Mouse (Mus musculus): ENCODE results near the gene Apbb2. TPM values are rescaled to one million over a fixed set of nuclear protein-coding genes. Genes with fewer than 3 reads are reported as not detected.
A peak's percentile ranks its signal among the peaks of the same experiment; 100 is the strongest.

Gene Apbb2
- polyA plus RNA-seq, 1 experiment from 2014 or later, result 48.9 TPM

- H3K27ac ChIP-seq (ENCODE audit: low read length), result peak overlapping the region; percentile 66
- WGBS, result 20% methylated on average over 17 of the region's 17 CpGs
- DNase-seq (ENCODE audit: low spot score), result peak; percentile 89
- peak; percentile 75 for TF ChIP-seq EP300 (IDR thresholded peaks at IDR 0.05)
- TF ChIP-seq CTCF (IDR thresholded peaks at IDR 0.05), result no peak
- no peak overlapping the region for H3K4me3 ChIP-seq (ENCODE audit: low read depth, low read length)
- no peaks in the 10 kb centered on the region for H3K36me3 ChIP-seq (ENCODE audit: insufficient read depth, low read length)
- H3K4me1 ChIP-seq (ENCODE audit: insufficient read depth, low read depth, low read length), result peaks cover 25% of the 10 kb centered on the region
- H3K9ac ChIP-seq (replicated peaks; ENCODE audit: low read depth), result no peak overlapping the region
- ATAC-seq, result peak; percentile 94
- no peaks in the 10 kb centered on the region for H3K9me3 ChIP-seq (ENCODE audit: low read length)
- no peaks in the 10 kb centered on the region for H3K27me3 ChIP-seq (replicated peaks; ENCODE audit: insufficient read depth, low read length)
- H3K4me2 ChIP-seq (replicated peaks; ENCODE audit: low read depth, low read length), result peak overlapping the region; percentile 22; the same call in 1 of the 2 replicates
These were observed 114.8 kb downstream of the Apbb2 start for GRCm38 (mm10) chr5:66503557-66504433.

GRCm38 (mm10) chr5:66503033-66503432, 115.6 kb downstream of the Apbb2 start:
- ATAC-seq (no peak), DNase-seq (ENCODE audit: low spot score) (no peak)
- 85% methylated on average over 1 of the region's 1 CpGs for WGBS
- no peaks in the 10 kb centered on the region for H3K27me3 ChIP-seq (replicated peaks; ENCODE audit: insufficient read depth, low read length)
- TF ChIP-seq CTCF (IDR thresholded peaks at IDR 0.05) (no peak), EP300 (IDR thresholded peaks at IDR 0.05) (no peak)
- H3K36me3 ChIP-seq (ENCODE audit: insufficient read depth, low read length), result no peaks in the 10 kb centered on the region
- peaks cover 25% of the 10 kb centered on the region for H3K4me1 ChIP-seq (ENCODE audit: insufficient read depth, low read depth, low read length)
- no peak overlapping the region for H3K27ac ChIP-seq (ENCODE audit: low read length)
- no peak overlapping the region for H3K4me2 ChIP-seq (replicated peaks; ENCODE audit: low read depth, low read length)
- no peak overlapping the region for H3K9ac ChIP-seq (replicated peaks; ENCODE audit: low read depth)
- H3K9me3 ChIP-seq (ENCODE audit: low read length), result no peaks in the 10 kb centered on the region
- no peak overlapping the region for H3K4me3 ChIP-seq (ENCODE audit: low read depth, low read length)

GRCm38 (mm10) chr5:66499621-66500020, 119.0 kb downstream of the Apbb2 start:
- no peak for DNase-seq (ENCODE audit: low spot score)
- WGBS, result 93% methylated on average over 7 of the region's 7 CpGs
- Histone ChIP-seq H3K4me1 (ENCODE audit: insufficient read depth, low read depth, low read length) (peaks cover 33% of the 10 kb centered on the region), H3K27ac (ENCODE audit: low read length) (no peak overlapping the region), H3K9me3 (ENCODE audit: low read length) (no peaks in the 10 kb centered on the region), H3K4me3 (ENCODE audit: low read depth, low read length) (no peak overlapping the region), H3K36me3 (ENCODE audit: insufficient read depth, low read length) (no peaks in the 10 kb centered on the region), H3K27me3 (replicated peaks; ENCODE audit: insufficient read depth, low read length) (no peaks in the 10 kb centered on the region), H3K9ac (replicated peaks; ENCODE audit: low read depth) (no peak overlapping the region), H3K4me2 (replicated peaks; ENCODE audit: low read depth, low read length) (no peak overlapping the region)
- TF ChIP-seq CTCF (IDR thresholded peaks at IDR 0.05), result no peak
- TF ChIP-seq EP300 (IDR thresholded peaks at IDR 0.05), result no peak
- ATAC-seq, result no peak

- ATAC-seq (peak; percentile 84), DNase-seq (ENCODE audit: low spot score) (peak; percentile 76)
These were observed 120.4 kb downstream of the Apbb2 start for GRCm38 (mm10) chr5:66498140-66498539.

GRCm38 (mm10) chr5:66497479-66498087, 121.0 kb downstream of the Apbb2 start:
- Histone ChIP-seq H3K9me3 (ENCODE audit: low read length) (no peaks in the 10 kb centered on the region), H3K9ac (replicated peaks; ENCODE audit: low read depth) (no peak overlapping the region), H3K4me3 (ENCODE audit: low read depth, low read length) (no peak overlapping the region), H3K27ac (ENCODE audit: low read length) (peak overlapping the region; percentile 79), H3K36me3 (ENCODE audit: insufficient read depth, low read length) (no peaks in the 10 kb centered on the region), H3K4me2 (replicated peaks; ENCODE audit: low read depth, low read length) (0 out of 2 replicates have a peak overlapping the region, but pooled peaks have one; percentile 8), H3K4me1 (ENCODE audit: insufficient read depth, low read depth, low read length) (peaks cover 15% of the 10 kb centered on the region; the same call in 1 of the 2 replicates), H3K27me3 (replicated peaks; ENCODE audit: insufficient read depth, low read length) (no peaks in the 10 kb centered on the region)
- 34% methylated on average over 14 of the region's 14 CpGs for WGBS
- TF ChIP-seq EP300 (IDR thresholded peaks at IDR 0.05), result no peak
- TF ChIP-seq CTCF (IDR thresholded peaks at IDR 0.05), result no peak
- DNase-seq (ENCODE audit: low spot score), result peak; percentile 17
- peak; percentile 17; the same call in 1 of the 2 replicates for ATAC-seq

More at GRCm38 (mm10) chr5:66498140-66498539, 120.4 kb downstream of the Apbb2 start:
- H3K36me3 ChIP-seq (ENCODE audit: insufficient read depth, low read length), result no peaks in the 10 kb centered on the region
- H3K27me3 ChIP-seq (replicated peaks; ENCODE audit: insufficient read depth, low read length), result no peaks in the 10 kb centered on the region
- H3K4me3 ChIP-seq (ENCODE audit: low read depth, low read length), result no peak overlapping the region
- TF ChIP-seq EP300 (IDR thresholded peaks at IDR 0.05) (peak; percentile 80), CTCF (IDR thresholded peaks at IDR 0.05) (no peak)
- H3K27ac ChIP-seq (ENCODE audit: low read length), result peak overlapping the region; percentile 79
- 41% methylated on average over 1 of the region's 1 CpGs for WGBS
- no peaks in the 10 kb centered on the region for H3K9me3 ChIP-seq (ENCODE audit: low read length)
- H3K4me2 ChIP-seq (replicated peaks; ENCODE audit: low read depth, low read length), result 0 out of 2 replicates have a peak overlapping the region, but pooled peaks have one; percentile 8
- no peak overlapping the region for H3K9ac ChIP-seq (replicated peaks; ENCODE audit: low read depth)
- peaks cover 19% of the 10 kb centered on the region; the same call in 1 of the 2 replicates for H3K4me1 ChIP-seq (ENCODE audit: insufficient read depth, low read depth, low read length)

GRCm38 (mm10) chr5:66496881-66497360, 121.7 kb downstream of the Apbb2 start:
- no peak overlapping the region for H3K4me3 ChIP-seq (ENCODE audit: low read depth, low read length)
- no peaks in the 10 kb centered on the region for H3K36me3 ChIP-seq (ENCODE audit: insufficient read depth, low read length)
- no peak overlapping the region for H3K4me2 ChIP-seq (replicated peaks; ENCODE audit: low read depth, low read length)
- peak overlapping the region; percentile 26; the same call in 1 of the 2 replicates for H3K27ac ChIP-seq (ENCODE audit: low read length)
- TF ChIP-seq CTCF (IDR thresholded peaks at IDR 0.05), result peak; percentile 42; the same call in 1 of the 2 replicates
- peak; percentile 72 for TF ChIP-seq EP300 (IDR thresholded peaks at IDR 0.05)
- no peak overlapping the region for H3K9ac ChIP-seq (replicated peaks; ENCODE audit: low read depth)
- DNase-seq (ENCODE audit: low spot score) (peak; percentile 74), ATAC-seq (peak; percentile 68)
- no peaks in the 10 kb centered on the region for H3K9me3 ChIP-seq (ENCODE audit: low read length)
- H3K4me1 ChIP-seq (ENCODE audit: insufficient read depth, low read depth, low read length), result peaks cover 15% of the 10 kb centered on the region; the same call in 1 of the 2 replicates
- 8% methylated on average over 4 of the region's 4 CpGs for WGBS
- H3K27me3 ChIP-seq (replicated peaks; ENCODE audit: insufficient read depth, low read length), result no peaks in the 10 kb centered on the region

All from lung, postnatal 0 days (tissue).